Mouse (Mus musculus): Measurements from ENCODE around the gene Gm11563. TPM values are rescaled to one million over a fixed set of nuclear protein-coding genes. Genes with fewer than 3 reads are reported as not detected.
"Not testable (repeated sequence)": the region's sequence is repeated elsewhere in the genome, so short reads cannot be mapped to it uniquely, and the experiment has no call there.

The Gm11563 gene
- not detected in 2 replicates for polyA plus RNA-seq (2012; ENCODE audit: insufficient read depth, insufficient read length, missing spikeins)

- H3K27ac ChIP-seq (ENCODE audit: insufficient read depth, low read depth, low read length); H3K4me1 ChIP-seq (ENCODE audit: control insufficient read depth, insufficient read depth, low read length); H3K4me3 ChIP-seq (ENCODE audit: insufficient read depth, low read length): not testable (repeated sequence)
Measured at GRCm38 (mm10) chr11:99658467-99659010, at the start of gene Gm11563. Gene Gm11563 (minus strand): TSS chr11:99658960.

GRCm38 (mm10) chr11:99690463-99690862 lies 31.7 kb upstream of the Gm11563 start, which contains the start of gene Gm14190:
Gene Gm14190 (minus strand): TSS chr11:99690740.
- TF ChIP-seq POLR2A (IDR thresholded peaks at IDR 0.05; ENCODE audit: borderline replicate concordance, low read depth, low read length) (no peak), CTCF (IDR thresholded peaks at IDR 0.05; ENCODE audit: low read depth, low read length) (no peak)
- H3K4me1 ChIP-seq (ENCODE audit: control insufficient read depth, insufficient read depth, low read length) = no peaks in the 10 kb centered on the region

GRCm38 (mm10) chr11:99685235-99685634 lies 26.5 kb upstream of the Gm11563 start:
- not testable (repeated sequence) for H3K4me1 ChIP-seq (ENCODE audit: control insufficient read depth, insufficient read depth, low read length)

More at GRCm38 (mm10) chr11:99690463-99690862, 31.7 kb upstream of the Gm11563 start, which contains the start of gene Gm14190:
- Histone ChIP-seq H3K4me3 (ENCODE audit: insufficient read depth, low read length) (no peak within 1 kb of the TSS), H3K27ac (ENCODE audit: insufficient read depth, low read depth, low read length) (no peak within 1 kb of the TSS)

GRCm38 (mm10) chr11:99683481-99683880 lies 24.7 kb upstream of the Gm11563 start:
- no peak overlapping the region for H3K27ac ChIP-seq (ENCODE audit: insufficient read depth, low read depth, low read length)
- H3K4me1 ChIP-seq (ENCODE audit: control insufficient read depth, insufficient read depth, low read length) = no peaks in the 10 kb centered on the region
- H3K4me3 ChIP-seq (ENCODE audit: insufficient read depth, low read length) = no peak overlapping the region
- TF ChIP-seq CTCF (IDR thresholded peaks at IDR 0.05; ENCODE audit: low read depth, low read length) = no peak
- TF ChIP-seq POLR2A (IDR thresholded peaks at IDR 0.05; ENCODE audit: borderline replicate concordance, low read depth, low read length) = no peak

More at GRCm38 (mm10) chr11:99685235-99685634, 26.5 kb upstream of the Gm11563 start:
- not testable (repeated sequence) for H3K4me3 ChIP-seq (ENCODE audit: insufficient read depth, low read length); H3K27ac ChIP-seq (ENCODE audit: insufficient read depth, low read depth, low read length)

GRCm38 (mm10) chr11:99665860-99666259 lies 7.1 kb upstream of the Gm11563 start, which contains the start of gene Krtap4-6:
Gene Krtap4-6 (minus strand): TSS chr11:99665960.
- H3K27ac ChIP-seq (ENCODE audit: insufficient read depth, low read depth, low read length) = no peak within 1 kb of the TSS
- no peak within 1 kb of the TSS for H3K4me3 ChIP-seq (ENCODE audit: insufficient read depth, low read length)
- TF ChIP-seq POLR2A (IDR thresholded peaks at IDR 0.05; ENCODE audit: borderline replicate concordance, low read depth, low read length) (no peak), CTCF (IDR thresholded peaks at IDR 0.05; ENCODE audit: low read depth, low read length) (no peak)
- H3K4me1 ChIP-seq (ENCODE audit: control insufficient read depth, insufficient read depth, low read length) = no peaks in the 10 kb centered on the region

GRCm38 (mm10) chr11:99662802-99663201 lies 4.0 kb upstream of the Gm11563 start:
- no peak overlapping the region for H3K4me3 ChIP-seq (ENCODE audit: insufficient read depth, low read length)
- H3K4me1 ChIP-seq (ENCODE audit: control insufficient read depth, insufficient read depth, low read length) = no peaks in the 10 kb centered on the region
- H3K27ac ChIP-seq (ENCODE audit: insufficient read depth, low read depth, low read length) = no peak overlapping the region
- TF ChIP-seq CTCF (IDR thresholded peaks at IDR 0.05; ENCODE audit: low read depth, low read length) = no peak

- no peak overlapping the region for H3K27ac ChIP-seq (ENCODE audit: insufficient read depth, low read depth, low read length)
- no peaks in the 10 kb centered on the region for H3K4me1 ChIP-seq (ENCODE audit: control insufficient read depth, insufficient read depth, low read length)
- H3K4me3 ChIP-seq (ENCODE audit: insufficient read depth, low read length) = no peak overlapping the region
- TF ChIP-seq POLR2A (IDR thresholded peaks at IDR 0.05; ENCODE audit: borderline replicate concordance, low read depth, low read length) (no peak), CTCF (IDR thresholded peaks at IDR 0.05; ENCODE audit: low read depth, low read length) (no peak)
Measured at GRCm38 (mm10) chr11:99659256-99659655, 496 bp upstream of the Gm11563 start.

- H3K4me1 ChIP-seq (ENCODE audit: control insufficient read depth, insufficient read depth, low read length) = no peaks in the 10 kb centered on the region
- TF ChIP-seq CTCF (IDR thresholded peaks at IDR 0.05; ENCODE audit: low read depth, low read length) (no peak), POLR2A (IDR thresholded peaks at IDR 0.05; ENCODE audit: borderline replicate concordance, low read depth, low read length) (no peak)
- H3K4me3 ChIP-seq (ENCODE audit: insufficient read depth, low read length) = no peak overlapping the region
- no peak overlapping the region for H3K27ac ChIP-seq (ENCODE audit: insufficient read depth, low read depth, low read length)
Measured at GRCm38 (mm10) chr11:99657051-99657450, 1.7 kb downstream of the Gm11563 start.

GRCm38 (mm10) chr11:99650136-99650535 lies 8.6 kb downstream of the Gm11563 start, which contains the start of gene Gm11555:
Gene Gm11555 (minus strand): TSS chr11:99650236.
- no peak within 1 kb of the TSS for H3K27ac ChIP-seq (ENCODE audit: insufficient read depth, low read depth, low read length)
- H3K4me1 ChIP-seq (ENCODE audit: control insufficient read depth, insufficient read depth, low read length) = no peaks in the 10 kb centered on the region
- no peak within 1 kb of the TSS for H3K4me3 ChIP-seq (ENCODE audit: insufficient read depth, low read length)
- TF ChIP-seq POLR2A (IDR thresholded peaks at IDR 0.05; ENCODE audit: borderline replicate concordance, low read depth, low read length) (no peak), CTCF (IDR thresholded peaks at IDR 0.05; ENCODE audit: low read depth, low read length) (no peak)

- TF ChIP-seq POLR2A (IDR thresholded peaks at IDR 0.05; ENCODE audit: borderline replicate concordance, low read depth, low read length) = no peak
- no peak for TF ChIP-seq CTCF (IDR thresholded peaks at IDR 0.05; ENCODE audit: low read depth, low read length)
- H3K4me1 ChIP-seq (ENCODE audit: control insufficient read depth, insufficient read depth, low read length) = no peaks in the 10 kb centered on the region
- H3K27ac ChIP-seq (ENCODE audit: insufficient read depth, low read depth, low read length) = no peak overlapping the region
- no peak overlapping the region for H3K4me3 ChIP-seq (ENCODE audit: insufficient read depth, low read length)
Measured at GRCm38 (mm10) chr11:99646444-99646843, 12.3 kb downstream of the Gm11563 start.

GRCm38 (mm10) chr11:99644351-99644750 lies 14.4 kb downstream of the Gm11563 start:
- H3K4me3 ChIP-seq (ENCODE audit: insufficient read depth, low read length) = no peak overlapping the region
- TF ChIP-seq POLR2A (IDR thresholded peaks at IDR 0.05; ENCODE audit: borderline replicate concordance, low read depth, low read length) (no peak), CTCF (IDR thresholded peaks at IDR 0.05; ENCODE audit: low read depth, low read length) (no peak)
- no peak overlapping the region for H3K27ac ChIP-seq (ENCODE audit: insufficient read depth, low read depth, low read length)
- no peaks in the 10 kb centered on the region for H3K4me1 ChIP-seq (ENCODE audit: control insufficient read depth, insufficient read depth, low read length)

- not testable (repeated sequence) for H3K4me1 ChIP-seq (ENCODE audit: control insufficient read depth, insufficient read depth, low read length); H3K27ac ChIP-seq (ENCODE audit: insufficient read depth, low read depth, low read length); H3K4me3 ChIP-seq (ENCODE audit: insufficient read depth, low read length)
Measured at GRCm38 (mm10) chr11:99643635-99644139, 15.1 kb downstream of the Gm11563 start, which contains the start of gene Krtap4-7. Gene Krtap4-7 (minus strand): TSS chr11:99644089.
